Mouse (Mus musculus): ENCODE measurements at regions not wholly inside any gene's neighbourhood (a gene's known extent, or its start where the extent isn't known, plus 50 kb on each side); places are given as distances from the start of the nearest gene placed in this dataset.

- 94% methylated on average over 3 of the region's 3 CpGs for WGBS
- Histone ChIP-seq H3K36me3 (ENCODE audit: control insufficient read depth, insufficient read depth) (no peaks in the 10 kb centered on the region), H3K9me3 (ENCODE audit: control insufficient read depth, low read length) (no peaks in the 10 kb centered on the region), H3K9ac (replicated peaks; ENCODE audit: low read depth, low read length) (no peak overlapping the region), H3K4me1 (replicated peaks; ENCODE audit: control insufficient read depth, insufficient read depth, low read length) (no peaks in the 10 kb centered on the region), H3K27ac (ENCODE audit: low read length) (no peak overlapping the region), H3K4me3 (replicated peaks; ENCODE audit: low read length) (no peak overlapping the region), H3K4me2 (ENCODE audit: low read length) (no peak overlapping the region), H3K27me3 (replicated peaks; ENCODE audit: control insufficient read depth, insufficient read depth, low read length) (no peaks in the 10 kb centered on the region)
- no peak for ATAC-seq
Measured at GRCm38 (mm10) chr1:43337168-43337784, 107.1 kb upstream of the Nck2 start.

- no peak overlapping the region for H3K4me2 ChIP-seq (ENCODE audit: low read length)
- no peaks in the 10 kb centered on the region for H3K27me3 ChIP-seq (replicated peaks; ENCODE audit: control insufficient read depth, insufficient read depth, low read length)
- no peaks in the 10 kb centered on the region for H3K36me3 ChIP-seq (ENCODE audit: control insufficient read depth, insufficient read depth)
- WGBS = 61% methylated on average over 6 of the region's 6 CpGs
- H3K4me1 ChIP-seq (replicated peaks; ENCODE audit: control insufficient read depth, insufficient read depth, low read length) = no peaks in the 10 kb centered on the region
- no peak overlapping the region for H3K9ac ChIP-seq (replicated peaks; ENCODE audit: low read depth, low read length)
- no peak overlapping the region for H3K27ac ChIP-seq (ENCODE audit: low read length)
- no peak overlapping the region for H3K4me3 ChIP-seq (replicated peaks; ENCODE audit: low read length)
- ATAC-seq = no peak
- no peaks in the 10 kb centered on the region for H3K9me3 ChIP-seq (ENCODE audit: control insufficient read depth, low read length)
Measured at GRCm38 (mm10) chr1:43338096-43338915, 106.1 kb upstream of the Nck2 start.

GRCm38 (mm10) chr1:43342848-43343247 lies 101.5 kb upstream of the Nck2 start:
- no peak overlapping the region for H3K27ac ChIP-seq (ENCODE audit: low read length)
- no peaks in the 10 kb centered on the region for H3K27me3 ChIP-seq (replicated peaks; ENCODE audit: control insufficient read depth, insufficient read depth, low read length)
- H3K36me3 ChIP-seq (ENCODE audit: control insufficient read depth, insufficient read depth) = no peaks in the 10 kb centered on the region
- H3K4me2 ChIP-seq (ENCODE audit: low read length) = no peak overlapping the region
- no peak for ATAC-seq
- no peak overlapping the region for H3K4me3 ChIP-seq (replicated peaks; ENCODE audit: low read length)
- no peaks in the 10 kb centered on the region for H3K9me3 ChIP-seq (ENCODE audit: control insufficient read depth, low read length)
- WGBS = 93% methylated on average over 2 of the region's 2 CpGs
- no peak overlapping the region for H3K9ac ChIP-seq (replicated peaks; ENCODE audit: low read depth, low read length)
- H3K4me1 ChIP-seq (replicated peaks; ENCODE audit: control insufficient read depth, insufficient read depth, low read length) = no peaks in the 10 kb centered on the region

GRCm38 (mm10) chr1:43343410-43343809 lies 101.0 kb upstream of the Nck2 start:
- Histone ChIP-seq H3K4me1 (replicated peaks; ENCODE audit: control insufficient read depth, insufficient read depth, low read length) (no peaks in the 10 kb centered on the region), H3K4me2 (ENCODE audit: low read length) (no peak overlapping the region), H3K9ac (replicated peaks; ENCODE audit: low read depth, low read length) (no peak overlapping the region), H3K27ac (ENCODE audit: low read length) (no peak overlapping the region), H3K36me3 (ENCODE audit: control insufficient read depth, insufficient read depth) (no peaks in the 10 kb centered on the region), H3K27me3 (replicated peaks; ENCODE audit: control insufficient read depth, insufficient read depth, low read length) (no peaks in the 10 kb centered on the region), H3K9me3 (ENCODE audit: control insufficient read depth, low read length) (no peaks in the 10 kb centered on the region), H3K4me3 (replicated peaks; ENCODE audit: low read length) (no peak overlapping the region)
- no peak for ATAC-seq
- WGBS = 90% methylated on average over 2 of the region's 2 CpGs

GRCm38 (mm10) chr1:43344001-43344400 lies 100.4 kb upstream of the Nck2 start:
- H3K9ac ChIP-seq (replicated peaks; ENCODE audit: low read depth, low read length) = no peak overlapping the region
- no peak overlapping the region for H3K27ac ChIP-seq (ENCODE audit: low read length)
- ATAC-seq = no peak
- 66% methylated on average over 5 of the region's 5 CpGs for WGBS
- H3K4me2 ChIP-seq (ENCODE audit: low read length) = no peak overlapping the region
- no peaks in the 10 kb centered on the region for H3K27me3 ChIP-seq (replicated peaks; ENCODE audit: control insufficient read depth, insufficient read depth, low read length)
- no peaks in the 10 kb centered on the region for H3K9me3 ChIP-seq (ENCODE audit: control insufficient read depth, low read length)
- H3K36me3 ChIP-seq (ENCODE audit: control insufficient read depth, insufficient read depth) = no peaks in the 10 kb centered on the region
- H3K4me1 ChIP-seq (replicated peaks; ENCODE audit: control insufficient read depth, insufficient read depth, low read length) = no peaks in the 10 kb centered on the region
- H3K4me3 ChIP-seq (replicated peaks; ENCODE audit: low read length) = no peak overlapping the region

GRCm38 (mm10) chr1:43347152-43347551 lies 97.2 kb upstream of the Nck2 start:
- Histone ChIP-seq H3K4me2 (ENCODE audit: low read length) (no peak overlapping the region), H3K9ac (replicated peaks; ENCODE audit: low read depth, low read length) (no peak overlapping the region), H3K4me3 (replicated peaks; ENCODE audit: low read length) (no peak overlapping the region), H3K4me1 (replicated peaks; ENCODE audit: control insufficient read depth, insufficient read depth, low read length) (no peaks in the 10 kb centered on the region), H3K27me3 (replicated peaks; ENCODE audit: control insufficient read depth, insufficient read depth, low read length) (no peaks in the 10 kb centered on the region), H3K36me3 (ENCODE audit: control insufficient read depth, insufficient read depth) (no peaks in the 10 kb centered on the region), H3K9me3 (ENCODE audit: control insufficient read depth, low read length) (no peaks in the 10 kb centered on the region), H3K27ac (ENCODE audit: low read length) (no peak overlapping the region)
- ATAC-seq = no peak
- WGBS = 68% methylated on average over 4 of the region's 4 CpGs

GRCm38 (mm10) chr1:43349966-43350365 lies 94.4 kb upstream of the Nck2 start:
- Histone ChIP-seq H3K4me2 (ENCODE audit: low read length) (no peak overlapping the region), H3K36me3 (ENCODE audit: control insufficient read depth, insufficient read depth) (no peaks in the 10 kb centered on the region), H3K27me3 (replicated peaks; ENCODE audit: control insufficient read depth, insufficient read depth, low read length) (no peaks in the 10 kb centered on the region), H3K4me3 (replicated peaks; ENCODE audit: low read length) (no peak overlapping the region), H3K9ac (replicated peaks; ENCODE audit: low read depth, low read length) (no peak overlapping the region), H3K4me1 (replicated peaks; ENCODE audit: control insufficient read depth, insufficient read depth, low read length) (no peaks in the 10 kb centered on the region), H3K27ac (ENCODE audit: low read length) (no peak overlapping the region), H3K9me3 (ENCODE audit: control insufficient read depth, low read length) (no peaks in the 10 kb centered on the region)
- 40% methylated on average over 3 of the region's 3 CpGs for WGBS
- ATAC-seq = no peak

- peak; percentile 94 for ATAC-seq
- no peak overlapping the region for H3K4me2 ChIP-seq (ENCODE audit: low read length)
- peaks cover 4% of the 10 kb centered on the region for H3K4me1 ChIP-seq (replicated peaks; ENCODE audit: control insufficient read depth, insufficient read depth, low read length)
- H3K27me3 ChIP-seq (replicated peaks; ENCODE audit: control insufficient read depth, insufficient read depth, low read length) = no peaks in the 10 kb centered on the region; the same call in 1 of the 2 replicates
- H3K9ac ChIP-seq (replicated peaks; ENCODE audit: low read depth, low read length) = no peak overlapping the region
- H3K4me3 ChIP-seq (replicated peaks; ENCODE audit: low read length) = no peak overlapping the region
- no peak overlapping the region for H3K27ac ChIP-seq (ENCODE audit: low read length)
- WGBS = 24% methylated on average over 6 of the region's 6 CpGs
- H3K36me3 ChIP-seq (ENCODE audit: control insufficient read depth, insufficient read depth) = no peaks in the 10 kb centered on the region
- no peaks in the 10 kb centered on the region for H3K9me3 ChIP-seq (ENCODE audit: control insufficient read depth, low read length)
Measured at GRCm38 (mm10) chr1:43358191-43358590, 86.2 kb upstream of the Nck2 start.

GRCm38 (mm10) chr1:43359662-43360061 lies 84.7 kb upstream of the Nck2 start:
- 91% methylated on average over 4 of the region's 4 CpGs for WGBS
- Histone ChIP-seq H3K36me3 (ENCODE audit: control insufficient read depth, insufficient read depth) (no peaks in the 10 kb centered on the region), H3K9ac (replicated peaks; ENCODE audit: low read depth, low read length) (no peak overlapping the region), H3K27me3 (replicated peaks; ENCODE audit: control insufficient read depth, insufficient read depth, low read length) (no peaks in the 10 kb centered on the region; the same call in 1 of the 2 replicates), H3K4me2 (ENCODE audit: low read length) (no peak overlapping the region), H3K27ac (ENCODE audit: low read length) (no peak overlapping the region), H3K4me3 (replicated peaks; ENCODE audit: low read length) (no peak overlapping the region), H3K4me1 (replicated peaks; ENCODE audit: control insufficient read depth, insufficient read depth, low read length) (peaks cover 4% of the 10 kb centered on the region), H3K9me3 (ENCODE audit: control insufficient read depth, low read length) (no peaks in the 10 kb centered on the region)
- no peak for ATAC-seq

All from forebrain, embryonic 16.5 days (tissue).